Mouse (Mus musculus) forebrain, embryonic 10.5 days (tissue): ENCODE results near the gene 1700017B05Rik. TPM values are rescaled to one million over a fixed set of nuclear protein-coding genes. Genes with fewer than 3 reads are reported as not detected.

Experiments used
- DNase-seq: peaks from one replicate; pipeline ENCODE4 v3.0.0-alpha.2; 2017; ENCODE audit warnings: low spot score; ENCODE audit errors: extremely low spot score
- H3K27ac ChIP-seq: fragments of 300-500 bp; sonication (generic); 2 replicates; pipeline ENCODE4 v1.5.1; 2016; ENCODE audit warnings: mild to moderate bottlenecking
- H3K27me3 ChIP-seq: fragments of 300-500 bp; sonication (generic); 2 replicates; pipeline ENCODE4 v1.6.1; 2016; ENCODE audit warnings: mild to moderate bottlenecking; ENCODE audit not compliant: poor library complexity, severe bottlenecking
- H3K36me3 ChIP-seq: fragments of 300-500 bp; sonication (generic); replicated peaks from 2 replicates; pipeline ENCODE4 v1.6.1; 2016; ENCODE audit warnings: mild to moderate bottlenecking, moderate library complexity
- H3K4me1 ChIP-seq: fragments of 300-500 bp; sonication (generic); 2 replicates; pipeline ENCODE4 v1.6.1; 2016
- H3K4me3 ChIP-seq: fragments of 300-500 bp; sonication (generic); 2 replicates; pipeline ENCODE4 v1.5.1; 2016; ENCODE audit warnings: mild to moderate bottlenecking, moderate library complexity
- H3K9me3 ChIP-seq: fragments of 300-500 bp; sonication (generic); 2 replicates; pipeline ENCODE4 v1.6.1; 2016; ENCODE audit warnings: mild to moderate bottlenecking, moderate library complexity
- WGBS: fragments of 180-500 bp; shearing (Covaris S2); methylation state at CpG from one replicate; pipeline ENCODE4 v1.1.7; 2016; 5-methylcytosine and 5-hydroxymethylcytosine counted together
- polyA plus RNA-seq: library from polyadenylated mRNA; unstranded; fragments of >200 nt; fragmentation: Nextera tagmentation; extraction: Ambion mirVana; gene quantifications from 2 replicates; pipeline ENCODE4 v1.2.1, GENCODE M21; 2016

The 1700017B05Rik gene
- polyA plus RNA-seq, 1 experiment from 2014 or later = 14.8 TPM

- Histone ChIP-seq H3K4me3 (no peak overlapping the region), H3K27ac (no peak overlapping the region), H3K27me3 (0 out of 2 replicates have a peak, but pooled peaks cover under 1% of the 10 kb centered on the region), H3K4me1 (peaks cover 7% of the 10 kb centered on the region), H3K9me3 (no peaks in the 10 kb centered on the region), H3K36me3 (peaks cover 86% of the 10 kb centered on the region)
- DNase-seq = no peak
- 84% methylated on average over 9 of the region's 9 CpGs for WGBS
Measured at GRCm38 (mm10) chr9:57254823-57255495, 7.5 kb downstream of the 1700017B05Rik start.

GRCm38 (mm10) chr9:57254061-57254460, 8.4 kb downstream of the 1700017B05Rik start:
- Histone ChIP-seq H3K4me1 (peaks cover 6% of the 10 kb centered on the region; the same call in 1 of the 2 replicates), H3K36me3 (peaks cover 86% of the 10 kb centered on the region), H3K9me3 (no peaks in the 10 kb centered on the region), H3K4me3 (no peak overlapping the region), H3K27me3 (no peaks in the 10 kb centered on the region), H3K27ac (no peak overlapping the region)
- DNase-seq = no peak
- WGBS = 88% methylated on average over 7 of the region's 7 CpGs

- Histone ChIP-seq H3K36me3 (peaks cover 58% of the 10 kb centered on the region), H3K4me1 (peaks cover 3% of the 10 kb centered on the region; the same call in 1 of the 2 replicates), H3K4me3 (no peak overlapping the region), H3K9me3 (no peaks in the 10 kb centered on the region), H3K27me3 (no peaks in the 10 kb centered on the region), H3K27ac (no peak overlapping the region)
- WGBS = 97% methylated on average over 2 of the region's 2 CpGs
- DNase-seq = no peak
Measured at GRCm38 (mm10) chr9:57251139-57251538, 11.3 kb downstream of the 1700017B05Rik start.

GRCm38 (mm10) chr9:57250026-57250425, 12.4 kb downstream of the 1700017B05Rik start:
- 92% methylated on average over 4 of the region's 4 CpGs for WGBS

GRCm38 (mm10) chr9:57248030-57248942, 14.1 kb downstream of the 1700017B05Rik start:
- Histone ChIP-seq H3K36me3 (peaks cover 29% of the 10 kb centered on the region), H3K9me3 (no peaks in the 10 kb centered on the region), H3K4me1 (0 out of 2 replicates have a peak, but pooled peaks cover 3% of the 10 kb centered on the region), H3K27ac (no peak overlapping the region), H3K4me3 (no peak overlapping the region), H3K27me3 (no peaks in the 10 kb centered on the region)
- no peak for DNase-seq
- 83% methylated on average over 7 of the region's 7 CpGs for WGBS

More at GRCm38 (mm10) chr9:57250026-57250425, 12.4 kb downstream of the 1700017B05Rik start:
- H3K27ac ChIP-seq = no peak overlapping the region
- H3K4me1 ChIP-seq = peaks cover 3% of the 10 kb centered on the region; the same call in 1 of the 2 replicates
- no peak for DNase-seq
- no peak overlapping the region for H3K4me3 ChIP-seq
- peaks cover 46% of the 10 kb centered on the region for H3K36me3 ChIP-seq
- no peaks in the 10 kb centered on the region for H3K27me3 ChIP-seq
- H3K9me3 ChIP-seq = no peaks in the 10 kb centered on the region

- H3K4me1 ChIP-seq = 0 out of 2 replicates have a peak, but pooled peaks cover 3% of the 10 kb centered on the region
- no peaks in the 10 kb centered on the region for H3K9me3 ChIP-seq
Measured at GRCm38 (mm10) chr9:57247201-57247671, 15.2 kb downstream of the 1700017B05Rik start.

GRCm38 (mm10) chr9:57246482-57246881, 15.9 kb downstream of the 1700017B05Rik start:
- DNase-seq = no peak
- peaks cover 11% of the 10 kb centered on the region for H3K36me3 ChIP-seq
- WGBS = 91% methylated on average over 5 of the region's 5 CpGs
- H3K4me1 ChIP-seq = no peaks in the 10 kb centered on the region
- H3K9me3 ChIP-seq = no peaks in the 10 kb centered on the region
- no peak overlapping the region for H3K27ac ChIP-seq
- no peaks in the 10 kb centered on the region for H3K27me3 ChIP-seq
- H3K4me3 ChIP-seq = no peak overlapping the region

More at GRCm38 (mm10) chr9:57247201-57247671, 15.2 kb downstream of the 1700017B05Rik start:
- Histone ChIP-seq H3K36me3 (peaks cover 19% of the 10 kb centered on the region), H3K27ac (no peak overlapping the region), H3K4me3 (no peak overlapping the region), H3K27me3 (no peaks in the 10 kb centered on the region)
- 77% methylated on average over 8 of the region's 8 CpGs for WGBS
- DNase-seq = no peak

- WGBS = 30% methylated on average over 7 of the region's 7 CpGs
- H3K27ac ChIP-seq = no peak overlapping the region
- 0 out of 2 replicates have a peak, but pooled peaks cover 4% of the 10 kb centered on the region for H3K4me1 ChIP-seq
- DNase-seq = no peak
- H3K27me3 ChIP-seq = no peaks in the 10 kb centered on the region
- no peaks in the 10 kb centered on the region for H3K9me3 ChIP-seq
- no peaks in the 10 kb centered on the region for H3K36me3 ChIP-seq
- H3K4me3 ChIP-seq = no peak overlapping the region
Measured at GRCm38 (mm10) chr9:57244106-57244685, 18.2 kb downstream of the 1700017B05Rik start.

- Histone ChIP-seq H3K36me3 (no peaks in the 10 kb centered on the region), H3K4me3 (no peak overlapping the region), H3K27ac (no peak overlapping the region), H3K27me3 (no peaks in the 10 kb centered on the region), H3K9me3 (no peaks in the 10 kb centered on the region), H3K4me1 (0 out of 2 replicates have a peak, but pooled peaks cover 5% of the 10 kb centered on the region)
- no peak for DNase-seq
- 55% methylated on average over 5 of the region's 5 CpGs for WGBS
Measured at GRCm38 (mm10) chr9:57242916-57243315, 19.5 kb downstream of the 1700017B05Rik start.

- WGBS = 87% methylated on average over 5 of the region's 5 CpGs
- Histone ChIP-seq H3K36me3 (no peaks in the 10 kb centered on the region), H3K4me1 (0 out of 2 replicates have a peak, but pooled peaks cover 5% of the 10 kb centered on the region), H3K27me3 (no peaks in the 10 kb centered on the region), H3K9me3 (no peaks in the 10 kb centered on the region), H3K4me3 (no peak overlapping the region), H3K27ac (no peak overlapping the region)
- no peak for DNase-seq
Measured at GRCm38 (mm10) chr9:57241111-57241510, 21.3 kb downstream of the 1700017B05Rik start.

- Histone ChIP-seq H3K9me3 (no peaks in the 10 kb centered on the region), H3K36me3 (no peaks in the 10 kb centered on the region), H3K4me1 (0 out of 2 replicates have a peak, but pooled peaks cover 5% of the 10 kb centered on the region), H3K27ac (no peak overlapping the region), H3K27me3 (no peaks in the 10 kb centered on the region), H3K4me3 (no peak overlapping the region)
- 89% methylated on average over 2 of the region's 2 CpGs for WGBS
- DNase-seq = no peak
Measured at GRCm38 (mm10) chr9:57238220-57238619, 24.2 kb downstream of the 1700017B05Rik start.

GRCm38 (mm10) chr9:57237705-57238104, 24.7 kb downstream of the 1700017B05Rik start:
- H3K4me3 ChIP-seq = no peak overlapping the region
- DNase-seq = no peak
- H3K27ac ChIP-seq = no peak overlapping the region
- 0 out of 2 replicates have a peak, but pooled peaks cover 5% of the 10 kb centered on the region for H3K4me1 ChIP-seq
- H3K27me3 ChIP-seq = no peaks in the 10 kb centered on the region
- H3K9me3 ChIP-seq = no peaks in the 10 kb centered on the region
- H3K36me3 ChIP-seq = no peaks in the 10 kb centered on the region
- 84% methylated on average over 5 of the region's 5 CpGs for WGBS
